Mouse (Mus musculus): ENCODE data around the gene Olfr288.

Gene Olfr288

DNA sequence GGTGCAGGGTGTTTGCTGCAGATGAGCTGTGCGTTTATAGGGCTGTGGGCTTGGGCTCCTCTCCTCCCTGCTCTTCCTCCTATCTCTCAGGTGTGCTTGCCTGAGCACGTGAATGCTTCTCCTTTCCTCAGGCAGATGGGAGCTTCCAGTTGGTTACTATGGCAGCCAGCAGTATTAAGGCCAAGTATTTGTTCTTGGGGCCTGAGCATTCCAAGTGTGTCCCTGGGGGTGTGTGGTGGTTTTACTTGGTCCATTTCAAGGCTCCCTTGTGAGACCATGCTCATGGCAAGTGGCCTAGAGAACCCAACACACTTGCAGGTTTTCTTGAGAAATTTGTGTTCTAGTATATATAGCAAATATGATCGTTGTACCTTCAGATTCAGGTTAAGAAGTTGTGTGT lies at the start of gene Olfr288:
Olfr288 (minus strand) TSS at position 101 of the 400 bp plus-strand sequence.
- no peak for DNase-seq (ENCODE audit: low read depth)

DNA sequence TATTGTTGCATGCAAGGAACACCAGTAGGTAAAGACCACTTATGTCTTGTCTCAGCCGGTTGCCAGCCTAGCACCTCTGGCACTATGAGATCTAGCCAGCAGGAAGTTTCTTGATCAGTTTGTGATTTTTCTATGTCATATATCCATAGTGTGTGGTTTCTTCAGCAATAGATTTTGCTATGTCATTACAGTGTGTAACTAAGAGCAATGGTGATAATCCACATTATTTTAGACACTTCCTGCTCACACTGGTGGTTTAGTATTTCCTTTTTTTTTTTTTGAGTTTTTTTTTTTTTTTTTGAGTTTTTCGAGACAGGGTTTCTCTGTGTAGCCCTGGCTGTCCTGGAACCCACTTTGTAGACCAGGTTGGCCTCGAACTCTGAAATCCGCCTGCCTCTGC lies 40.1 kb upstream of the Olfr288 start:
- no peak for DNase-seq (ENCODE audit: low read depth)

DNA sequence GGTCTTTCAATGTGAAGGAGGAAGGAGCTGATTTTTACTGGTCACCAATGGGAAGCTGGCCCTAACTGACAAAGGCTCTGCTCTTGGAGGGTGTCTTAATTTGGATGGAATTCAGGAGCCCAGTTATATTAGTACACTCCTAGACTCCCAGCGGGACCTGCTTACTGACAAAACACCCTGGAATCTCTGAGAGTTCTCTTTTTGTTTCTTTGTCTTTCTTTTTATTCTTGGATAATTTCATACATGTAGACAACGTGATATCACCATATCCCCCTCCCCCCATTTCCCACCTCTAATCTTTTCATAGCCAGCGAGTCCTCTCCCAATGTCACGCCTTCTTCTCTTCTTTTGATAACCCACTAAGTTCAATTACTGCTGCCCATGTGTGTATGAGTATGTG lies 39.0 kb upstream of the Olfr288 start, which contains the start of gene Olfr286:
Olfr286 (minus strand) TSS at position 101 of the 400 bp plus-strand sequence.
- DNase-seq (ENCODE audit: low read depth), result no peak

GRCm38 (mm10) chr15:98226096-98226495 lies 30.8 kb upstream of the Olfr288 start:
- DNase-seq (ENCODE audit: low read depth), result no peak

- DNase-seq (ENCODE audit: low read depth), result no peak
Measured at GRCm38 (mm10) chr15:98225610-98226009, 30.3 kb upstream of the Olfr288 start.

- no peak for DNase-seq (ENCODE audit: low read depth)
Measured at GRCm38 (mm10) chr15:98222377-98222776, 27.0 kb upstream of the Olfr288 start.

- DNase-seq (ENCODE audit: low read depth), result no peak
Measured at GRCm38 (mm10) chr15:98220877-98221276, 25.5 kb upstream of the Olfr288 start, which contains the start of the genes Gm44579 and Olfr287. Gm44579 (minus strand) TSS chr15:98220977. Olfr287 (minus strand) TSS chr15:98221056.

- no peak for DNase-seq (ENCODE audit: low read depth)
Measured at GRCm38 (mm10) chr15:98214130-98214529, 18.8 kb upstream of the Olfr288 start.

GRCm38 (mm10) chr15:98213336-98213870 lies 18.1 kb upstream of the Olfr288 start:
- DNase-seq (ENCODE audit: low read depth), result no peak

- peak; percentile 35 for DNase-seq (ENCODE audit: low read depth)
Measured at GRCm38 (mm10) chr15:98209676-98210075, 14.3 kb upstream of the Olfr288 start.

DNA sequence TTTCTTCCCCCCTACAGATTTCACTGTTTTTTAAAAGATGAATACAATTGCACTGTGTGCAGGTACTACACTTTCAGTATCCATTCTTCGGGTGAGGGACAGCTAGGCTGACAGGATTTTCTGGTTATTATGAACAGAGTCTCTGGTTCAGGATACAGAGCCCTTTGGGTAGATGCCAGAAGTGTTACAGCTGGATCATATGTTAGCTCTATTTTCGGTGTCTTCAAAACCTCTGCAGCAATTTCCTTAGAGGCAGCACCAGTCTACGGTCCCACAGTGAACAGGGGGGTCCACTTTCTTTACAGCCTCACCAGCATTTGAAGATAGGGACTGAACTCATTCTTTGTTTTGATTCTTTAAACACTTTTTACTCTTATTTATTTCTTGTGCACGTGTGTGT lies 10.9 kb downstream of the Olfr288 start:
- DNase-seq (ENCODE audit: low read depth), result no peak

- DNase-seq (ENCODE audit: low read depth), result no peak
Measured at GRCm38 (mm10) chr15:98181856-98182570, 13.3 kb downstream of the Olfr288 start.

- peak; percentile 93 for DNase-seq (ENCODE audit: low read depth)
Measured at GRCm38 (mm10) chr15:98181132-98181711, 14.1 kb downstream of the Olfr288 start.

DNA sequence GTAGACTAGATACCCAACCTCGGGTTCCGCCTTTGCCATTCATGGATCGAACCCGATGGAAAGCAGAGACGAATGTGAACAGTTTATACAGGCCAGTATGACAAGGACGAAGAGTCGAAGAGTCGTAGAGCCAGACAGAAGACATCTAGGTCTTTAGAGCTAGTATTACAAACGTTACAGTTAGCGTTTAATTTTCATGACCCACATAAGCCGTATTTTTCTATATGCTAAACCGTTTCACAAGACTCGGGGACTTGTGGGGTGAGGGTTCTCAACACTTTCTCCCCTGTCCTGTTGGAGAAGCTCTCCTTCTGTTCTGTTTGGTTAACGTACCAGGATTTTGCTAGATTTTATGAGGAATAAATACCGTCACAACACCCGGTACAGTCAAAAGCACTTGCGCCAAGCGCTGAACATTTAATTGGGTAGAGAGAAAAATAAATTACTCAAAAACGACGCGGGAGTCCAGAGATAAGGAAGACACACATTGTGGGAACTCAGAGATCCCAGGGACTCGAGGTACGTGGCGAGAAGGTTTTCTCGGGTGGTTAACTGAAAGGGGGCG lies 14.7 kb downstream of the Olfr288 start:
- DNase-seq (ENCODE audit: low read depth), result no peak

DNA sequence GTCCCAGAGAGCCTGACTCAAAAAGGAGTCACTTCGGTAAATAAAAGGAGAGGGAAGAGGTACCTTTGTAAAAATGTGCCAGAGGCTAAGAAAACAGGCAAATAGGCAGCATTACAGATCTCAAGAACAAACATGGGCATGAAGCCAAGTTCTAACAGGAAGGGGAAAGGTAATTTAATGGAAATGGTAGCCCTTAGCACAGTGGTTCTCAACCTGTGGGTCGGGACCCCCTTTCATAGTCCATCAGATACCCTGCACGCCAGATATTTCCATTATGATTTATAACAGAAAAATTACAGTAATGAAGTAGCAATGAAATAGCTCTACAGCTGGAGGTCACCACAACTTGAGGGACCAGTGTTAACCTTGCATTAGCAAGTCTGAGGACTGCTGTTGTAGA lies 18.0 kb downstream of the Olfr288 start:
- no peak for DNase-seq (ENCODE audit: low read depth)

DNA sequence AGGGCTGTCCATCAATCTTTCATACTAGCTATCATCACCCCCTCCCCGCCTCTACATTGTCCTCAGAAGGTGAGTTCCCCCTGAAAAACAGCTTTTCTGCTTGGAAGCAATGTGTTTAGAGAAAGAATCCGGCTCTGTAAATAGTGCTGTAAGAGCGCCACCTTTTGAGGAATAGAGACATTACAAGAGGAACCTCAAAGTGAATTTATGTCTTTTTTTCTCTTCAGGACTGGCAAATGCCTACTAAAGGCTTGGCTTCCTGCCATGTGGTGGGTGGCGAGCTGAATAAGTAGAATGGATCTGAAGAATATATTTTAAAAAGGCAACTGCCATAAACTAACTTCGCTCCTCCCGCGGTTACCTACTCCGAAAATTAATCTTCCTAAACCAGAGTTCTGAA lies 21.5 kb downstream of the Olfr288 start:
- peak; percentile 81 for DNase-seq (ENCODE audit: low read depth)

- no peak for DNase-seq (ENCODE audit: low read depth)
Measured at GRCm38 (mm10) chr15:98172113-98172512, 23.2 kb downstream of the Olfr288 start.

DNA sequence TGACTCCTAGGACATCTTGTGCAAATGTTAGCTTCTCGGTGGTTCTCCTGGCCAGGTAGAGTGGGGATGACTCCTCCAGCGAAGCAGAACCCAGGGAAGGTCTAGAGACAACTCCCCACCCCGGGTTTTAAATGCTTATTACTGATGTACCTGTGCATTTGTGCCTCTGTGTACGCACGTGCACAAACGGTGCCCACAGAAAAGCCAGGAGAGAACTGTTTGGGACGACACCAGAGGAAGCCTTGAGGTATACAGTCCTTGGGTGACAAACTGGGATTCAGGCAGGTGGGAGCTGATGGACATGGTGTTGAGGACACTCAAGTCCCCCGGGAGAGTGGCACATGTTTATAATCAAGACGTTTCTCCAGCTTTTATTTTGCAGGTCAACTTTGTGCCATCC lies 24.4 kb downstream of the Olfr288 start:
- no peak for DNase-seq (ENCODE audit: low read depth)

DNA sequence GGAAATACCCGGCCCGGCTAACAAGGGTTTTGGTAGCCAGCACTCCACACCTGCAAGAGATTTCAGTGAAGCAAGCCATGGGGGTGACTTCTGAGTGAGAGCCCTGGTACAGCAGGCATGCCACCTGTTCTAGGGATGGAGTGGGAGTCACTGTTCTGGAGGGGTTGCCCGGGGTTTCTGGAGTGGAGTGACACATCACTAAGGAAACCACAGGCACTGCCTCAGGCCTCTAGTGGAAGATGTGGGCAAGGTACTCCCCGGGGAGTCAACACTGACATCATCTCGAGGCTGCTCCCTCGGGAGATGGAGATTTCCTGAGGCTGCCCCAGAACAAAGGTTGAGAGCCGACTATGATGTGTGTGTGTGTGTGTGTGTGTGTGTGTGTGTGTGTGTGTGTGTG lies 25.0 kb downstream of the Olfr288 start:
- DNase-seq (ENCODE audit: low read depth), result peak; percentile 63

DNA sequence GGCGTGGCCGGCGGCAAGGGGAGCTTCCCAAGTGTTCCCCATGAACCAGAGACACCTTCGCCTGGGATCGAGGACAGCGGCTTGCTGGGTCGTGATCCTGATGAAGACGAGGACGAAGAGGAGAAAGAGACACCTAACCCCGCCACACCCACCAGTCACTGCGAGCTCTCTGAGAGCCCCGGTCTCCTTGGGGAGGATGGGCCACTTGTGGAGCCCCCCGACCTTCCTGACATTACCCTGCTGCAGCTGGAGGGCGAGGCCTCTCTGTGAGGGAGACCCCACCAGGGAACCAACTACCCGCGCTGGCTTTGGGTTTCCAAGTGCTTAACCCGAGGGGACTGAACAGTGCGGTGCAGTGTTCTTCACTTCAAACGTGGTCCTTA lies 26.7 kb downstream of the Olfr288 start:
- no peak for DNase-seq (ENCODE audit: low read depth)

DNA sequence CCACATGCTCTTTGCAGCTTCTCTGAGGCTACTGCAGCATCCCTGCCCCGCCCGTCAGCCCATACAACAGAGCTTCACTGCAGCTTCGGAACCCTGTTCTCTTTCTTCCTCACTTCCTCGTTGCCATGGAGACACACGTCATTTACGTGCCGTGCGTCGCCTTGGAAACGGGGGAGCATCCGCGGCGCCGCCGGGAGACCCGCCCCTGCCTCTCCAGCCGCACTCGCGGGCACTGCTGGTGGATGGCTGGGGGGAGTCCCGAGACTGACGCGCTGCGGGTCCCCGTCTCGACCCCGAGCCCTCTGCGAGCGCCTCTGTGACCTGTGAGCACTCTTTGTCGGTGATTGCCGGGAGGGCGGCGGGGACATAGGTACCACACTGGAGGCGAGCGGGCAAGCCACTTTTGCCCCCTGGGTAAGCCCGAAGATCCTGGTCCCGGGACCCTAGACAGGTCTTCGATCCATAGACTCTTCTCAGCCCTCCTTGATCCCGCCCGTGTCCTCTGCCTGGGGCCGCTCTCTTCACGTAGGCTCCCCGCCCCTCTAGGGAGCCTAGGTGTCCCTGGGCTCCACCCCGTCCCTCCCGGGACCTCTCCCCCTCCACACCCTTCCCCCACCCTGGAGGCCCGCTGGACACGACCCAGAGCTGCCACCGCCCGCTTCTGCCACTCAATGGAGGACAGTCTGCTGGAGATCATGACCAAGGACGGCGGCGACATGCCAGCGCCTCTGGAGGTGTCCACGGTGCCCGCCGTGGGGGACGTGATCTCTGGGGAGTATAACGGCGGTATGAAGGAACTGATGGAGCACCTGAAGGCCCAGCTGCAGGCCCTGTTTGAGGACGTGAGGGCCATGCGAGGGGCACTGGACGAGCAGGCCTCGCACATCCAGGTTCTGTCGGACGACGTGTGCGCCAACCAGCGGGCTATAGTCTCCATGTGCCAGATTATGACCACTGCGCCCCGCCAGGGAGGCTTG lies 27.4 kb downstream of the Olfr288 start:
- peak; percentile 94 for DNase-seq (ENCODE audit: low read depth)
